Mouse (Mus musculus): Measurements from ENCODE around the gene Zbtb43. TPM values are rescaled to one million over a fixed set of nuclear protein-coding genes. Genes with fewer than 3 reads are reported as not detected.

Zbtb43 gene
- polyA plus RNA-seq, 1 experiment from 2014 or later, result 26.9 TPM

- in situ Hi-C loops (cut with MboI; ENCODE audit: low pct_unique_long_range_greater_than_20kb), result no loop called here
- ChIA-PET POLR2A (interaction anchor here (0.5 kb wide), 1 partner anchor 13 kb away, joined by 3 read pairs; no protein-coding TSS in a partner anchor), CTCF (interaction anchor here (1.2 kb wide), 1 partner anchor 27 kb away, joined by 4 read pairs; no protein-coding TSS in a partner anchor)
- no peaks in the 10 kb centered on the region for H3K27me3 ChIP-seq
- DNase-seq (ENCODE audit: low read depth, low spot score), result no peak
- ATAC-seq, result no peak
- TF ChIP-seq CTCF (IDR thresholded peaks at IDR 0.05), result no peak
Observed at GRCm38 (mm10) chr2:33429339-33429738, 39.0 kb downstream of the Zbtb43 start.

GRCm38 (mm10) chr2:33426640-33427398, 41.5 kb downstream of the Zbtb43 start:
- in situ Hi-C loops (cut with MboI; ENCODE audit: low pct_unique_long_range_greater_than_20kb), result no loop called here
- CTCF ChIA-PET, result interaction anchor here (0.9 to 1.4 kb wide), 3 partner anchors 11 to 272 kb away, joined by 3 read pairs; no protein-coding TSS in a partner anchor
- no peaks in the 10 kb centered on the region for H3K27me3 ChIP-seq
- no peak for TF ChIP-seq CTCF (IDR thresholded peaks at IDR 0.05)
- ATAC-seq (no peak), DNase-seq (ENCODE audit: low read depth, low spot score) (no peak)
- POLR2A ChIA-PET, result interaction anchor here (0.9 kb wide), 1 partner anchor 10 kb away, joined by 3 read pairs; no protein-coding TSS in a partner anchor

- no peaks in the 10 kb centered on the region for H3K27me3 ChIP-seq
- TF ChIP-seq CTCF (IDR thresholded peaks at IDR 0.05), result no peak
- POLR2A ChIA-PET, result interaction anchor here (1.3 kb wide), 1 partner anchor 9 kb away, joined by 3 read pairs; no protein-coding TSS in a partner anchor
- ATAC-seq (no peak), DNase-seq (ENCODE audit: low read depth, low spot score) (no peak)
- CTCF ChIA-PET, result no interaction called here
- in situ Hi-C loops (cut with MboI; ENCODE audit: low pct_unique_long_range_greater_than_20kb), result no loop called here
Observed at GRCm38 (mm10) chr2:33417454-33417853, 50.9 kb downstream of the Zbtb43 start.

GRCm38 (mm10) chr2:33414019-33414418, 54.3 kb downstream of the Zbtb43 start:
- H3K27me3 ChIP-seq, result no peaks in the 10 kb centered on the region
- TF ChIP-seq CTCF (IDR thresholded peaks at IDR 0.05), result no peak
- no peak for DNase-seq (ENCODE audit: low read depth, low spot score)
- ChIA-PET POLR2A (interaction anchor here (0.6 kb wide), 1 partner anchor 9 kb away, joined by 3 read pairs; no protein-coding TSS in a partner anchor), CTCF (no interaction called here)
- in situ Hi-C loops (cut with MboI; ENCODE audit: low pct_unique_long_range_greater_than_20kb), result no loop called here
- ATAC-seq, result no peak

- DNase-seq (ENCODE audit: low read depth, low spot score), result no peak
- CTCF ChIA-PET, result interaction anchor here (1.1 to 1.6 kb wide), 3 partner anchors 10 to 20 kb away, joined by 3 to 4 read pairs (median 3); no protein-coding TSS in a partner anchor
Observed at GRCm38 (mm10) chr2:33412111-33412510, 56.2 kb downstream of the Zbtb43 start.

GRCm38 (mm10) chr2:33403511-33404003, 64.8 kb downstream of the Zbtb43 start:
- H3K27me3 ChIP-seq, result no peaks in the 10 kb centered on the region
- in situ Hi-C loops (cut with MboI; ENCODE audit: low pct_unique_long_range_greater_than_20kb), result loop anchor here (5.0 kb wide), 3 partner anchors 51 to 246 kb away; no protein-coding TSS in a partner anchor
- POLR2A ChIA-PET, result interaction anchor here (0.6 kb wide), 1 partner anchor 51 kb away, joined by 3 read pairs; no protein-coding TSS in a partner anchor
- no peak for TF ChIP-seq CTCF (IDR thresholded peaks at IDR 0.05)
- CTCF ChIA-PET, result interaction anchor here (1.2 to 4.1 kb wide), 2 partner anchors 54 to 250 kb away, joined by 4 to 47 read pairs; no protein-coding TSS in a partner anchor
- DNase-seq (ENCODE audit: low read depth, low spot score), result no peak
- no peak for ATAC-seq

More at GRCm38 (mm10) chr2:33412111-33412510, 56.2 kb downstream of the Zbtb43 start:
- POLR2A ChIA-PET, result no interaction called here
- TF ChIP-seq CTCF (IDR thresholded peaks at IDR 0.05), result no peak
- in situ Hi-C loops (cut with MboI; ENCODE audit: low pct_unique_long_range_greater_than_20kb), result no loop called here
- ATAC-seq, result no peak
- no peaks in the 10 kb centered on the region for H3K27me3 ChIP-seq

GRCm38 (mm10) chr2:33402638-33403037, 65.7 kb downstream of the Zbtb43 start:
- in situ Hi-C loops (cut with MboI; ENCODE audit: low pct_unique_long_range_greater_than_20kb), result loop anchor here (5.0 kb wide), 3 partner anchors 50 to 245 kb away; no protein-coding TSS in a partner anchor
- H3K27me3 ChIP-seq, result no peaks in the 10 kb centered on the region

GRCm38 (mm10) chr2:33402236-33402635, 66.1 kb downstream of the Zbtb43 start:
- CTCF ChIA-PET, result interaction anchor here (0.7 to 4.1 kb wide), 13 partner anchors 9 to 346 kb away, joined by 3 to 47 read pairs (median 3); no protein-coding TSS in a partner anchor
- ATAC-seq (no peak), DNase-seq (ENCODE audit: low read depth, low spot score) (no peak)
- in situ Hi-C loops (cut with MboI; ENCODE audit: low pct_unique_long_range_greater_than_20kb), result loop anchor here (5.0 kb wide), 3 partner anchors 50 to 245 kb away; no protein-coding TSS in a partner anchor
- POLR2A ChIA-PET, result no interaction called here
- no peaks in the 10 kb centered on the region for H3K27me3 ChIP-seq
- peak; percentile 88 for TF ChIP-seq CTCF (IDR thresholded peaks at IDR 0.05)

More at GRCm38 (mm10) chr2:33402638-33403037, 65.7 kb downstream of the Zbtb43 start:
- ATAC-seq (no peak), DNase-seq (ENCODE audit: low read depth, low spot score) (no peak)
- ChIA-PET CTCF (interaction anchor here (0.7 to 4.1 kb wide), 12 partner anchors 8 to 249 kb away, joined by 3 to 47 read pairs (median 4); no protein-coding TSS in a partner anchor), POLR2A (no interaction called here)
- no peak for TF ChIP-seq CTCF (IDR thresholded peaks at IDR 0.05)

- no peak for ATAC-seq
- H3K27me3 ChIP-seq, result no peaks in the 10 kb centered on the region
- in situ Hi-C loops (cut with MboI; ENCODE audit: low pct_unique_long_range_greater_than_20kb), result loop anchor here (5.0 kb wide), 3 partner anchors 49 to 244 kb away; no protein-coding TSS in a partner anchor
- no peak for DNase-seq (ENCODE audit: low read depth, low spot score)
- ChIA-PET POLR2A (no interaction called here), CTCF (interaction anchor here (0.8 to 4.1 kb wide), 4 partner anchors 25 to 345 kb away, joined by 3 to 47 read pairs (median 3); no protein-coding TSS in a partner anchor)
- peak; percentile 71 for TF ChIP-seq CTCF (IDR thresholded peaks at IDR 0.05)
Observed at GRCm38 (mm10) chr2:33401217-33401616, 67.1 kb downstream of the Zbtb43 start.

- POLR2A ChIA-PET, result no interaction called here
Observed at GRCm38 (mm10) chr2:33400541-33400940, 67.8 kb downstream of the Zbtb43 start.

More at GRCm38 (mm10) chr2:33400541-33400940, 67.8 kb downstream of the Zbtb43 start:
- ATAC-seq (no peak), DNase-seq (ENCODE audit: low read depth, low spot score) (no peak)
- no peak for TF ChIP-seq CTCF (IDR thresholded peaks at IDR 0.05)
- in situ Hi-C loops (cut with MboI; ENCODE audit: low pct_unique_long_range_greater_than_20kb), result loop anchor here (5.0 kb wide), 3 partner anchors 48 to 243 kb away; no protein-coding TSS in a partner anchor
- CTCF ChIA-PET, result interaction anchor here (4.1 kb wide), 1 partner anchor 51 kb away, joined by 47 read pairs; no protein-coding TSS in a partner anchor
- no peaks in the 10 kb centered on the region for H3K27me3 ChIP-seq

Other genes with a start within 250 kb of the Zbtb43 start
- 13.7 TPM for gene Ralgps1, start 97.1 kb downstream of the Zbtb43 start, polyA plus RNA-seq (2021)
- 4.8 TPM for gene Zbtb34, start 37.2 kb downstream of the Zbtb43 start, polyA plus RNA-seq (2021)
- 9.3 TPM for gene Lmx1b, start 172.0 kb upstream of the Zbtb43 start, polyA plus RNA-seq (2021)